Mouse (Mus musculus): ENCODE results near the gene Mbnl2.

The Mbnl2 gene

DNA sequence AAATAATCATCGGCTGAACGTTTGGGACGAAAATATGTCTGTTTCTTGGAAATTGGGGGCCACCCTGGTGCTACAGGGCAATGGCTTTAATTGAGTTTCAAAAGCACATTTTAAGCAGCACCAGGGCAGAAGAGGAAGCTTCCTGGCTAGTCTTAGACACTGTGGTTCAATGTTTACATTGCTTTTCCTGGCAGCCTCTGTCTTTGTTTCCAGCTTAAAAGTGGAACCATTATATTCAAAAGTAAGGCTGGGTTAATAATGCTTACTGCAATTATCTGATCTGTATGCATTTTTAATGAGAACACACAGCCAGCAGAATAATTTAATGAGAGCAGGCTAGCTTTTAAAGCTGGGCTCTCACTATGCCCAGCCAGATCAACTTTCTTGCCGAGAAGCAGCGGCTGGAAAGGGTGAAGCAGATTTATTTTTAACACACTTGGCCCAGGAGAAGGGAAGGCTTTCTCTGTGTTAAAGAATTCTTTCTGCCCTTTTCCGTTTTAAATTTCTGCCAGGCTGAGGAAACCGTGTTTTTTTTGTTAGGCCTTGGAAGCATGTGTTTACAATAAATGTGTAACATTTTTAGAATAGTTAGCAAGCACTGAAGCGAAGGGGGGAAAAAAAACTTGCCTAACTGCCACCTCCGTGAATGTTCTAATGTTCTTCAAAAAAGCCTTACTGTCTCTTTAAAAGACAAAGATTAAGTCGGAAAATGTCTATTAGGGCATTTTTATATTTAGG, 1.0 kb downstream of the Mbnl2 start:
- DNase-seq = no peak

DNA sequence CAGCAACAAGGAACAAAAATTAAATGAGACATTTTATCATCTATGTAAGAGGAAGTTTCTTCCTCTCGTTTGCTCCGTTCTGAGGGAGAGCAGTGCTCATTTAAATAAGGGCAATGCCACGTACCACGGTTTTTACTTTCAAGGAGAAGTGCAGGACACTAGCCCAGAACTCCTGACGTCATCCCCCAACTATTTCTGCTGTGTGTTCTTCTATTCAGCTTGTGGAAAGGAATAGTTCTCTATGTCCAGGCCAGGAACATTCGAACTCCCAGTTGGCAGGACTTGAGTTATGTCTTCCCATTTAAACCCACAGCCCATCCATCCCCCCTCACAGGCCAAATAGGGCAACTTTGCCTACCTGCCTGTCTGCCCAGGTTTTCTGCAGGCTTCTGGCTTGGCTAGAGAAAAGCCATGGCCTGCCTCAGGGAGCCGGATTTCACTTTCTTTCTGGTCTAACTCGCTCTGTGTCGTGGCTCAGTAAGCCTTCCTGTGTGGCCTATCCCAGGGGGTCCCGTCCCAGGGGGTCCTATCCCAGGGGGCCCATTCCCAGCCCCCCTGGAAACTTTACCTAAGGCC, 1.7 kb downstream of the Mbnl2 start:
- peak; percentile 69 to 80 for DNase-seq

DNA sequence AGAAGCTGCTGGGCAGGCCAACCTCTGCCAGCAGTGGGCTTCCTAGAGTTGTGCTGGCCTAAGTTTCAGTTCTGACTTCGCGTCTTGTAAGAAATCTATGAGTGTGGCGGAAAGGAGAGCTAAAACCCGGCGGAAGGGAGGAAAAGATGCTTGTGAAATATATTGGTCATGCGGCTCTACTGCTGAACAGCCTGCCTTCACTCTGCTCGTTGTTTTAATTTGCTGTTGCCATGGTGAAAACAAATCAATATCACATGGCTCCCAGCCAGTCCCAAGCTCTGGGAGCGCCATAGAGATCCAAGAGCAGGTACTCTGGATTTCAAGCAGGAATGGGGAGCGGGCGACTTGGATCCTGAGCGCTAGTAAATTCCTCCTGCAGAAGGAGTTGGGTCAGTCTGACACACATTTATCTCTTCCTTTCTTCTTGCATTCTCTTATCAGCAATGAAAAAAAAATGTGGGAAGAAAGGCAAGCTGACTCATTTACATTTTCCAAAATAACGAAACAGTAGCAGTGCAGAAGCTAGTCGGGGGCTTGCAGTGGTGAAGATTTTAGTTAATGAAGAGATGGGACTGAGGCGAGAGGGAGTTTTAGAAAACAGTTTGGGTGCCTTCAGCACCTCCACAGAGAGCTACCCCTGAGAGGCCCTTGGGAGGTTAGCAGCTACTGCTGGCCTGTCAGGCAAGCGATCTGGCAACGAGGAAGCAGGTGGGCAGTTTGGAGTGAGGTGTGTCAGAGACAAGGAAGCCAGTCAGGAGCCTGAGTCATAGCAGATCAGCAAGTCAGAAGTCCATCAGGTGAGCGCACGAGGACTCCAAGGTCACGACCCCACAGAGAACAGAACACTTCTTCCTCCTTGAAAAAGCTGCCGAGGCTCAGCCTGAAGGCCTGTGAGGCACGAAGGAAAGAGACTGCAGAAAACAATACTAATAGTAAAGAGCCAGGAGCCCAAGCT, 3.1 kb downstream of the Mbnl2 start:
- peak; percentile 34 to 67 for DNase-seq

DNA sequence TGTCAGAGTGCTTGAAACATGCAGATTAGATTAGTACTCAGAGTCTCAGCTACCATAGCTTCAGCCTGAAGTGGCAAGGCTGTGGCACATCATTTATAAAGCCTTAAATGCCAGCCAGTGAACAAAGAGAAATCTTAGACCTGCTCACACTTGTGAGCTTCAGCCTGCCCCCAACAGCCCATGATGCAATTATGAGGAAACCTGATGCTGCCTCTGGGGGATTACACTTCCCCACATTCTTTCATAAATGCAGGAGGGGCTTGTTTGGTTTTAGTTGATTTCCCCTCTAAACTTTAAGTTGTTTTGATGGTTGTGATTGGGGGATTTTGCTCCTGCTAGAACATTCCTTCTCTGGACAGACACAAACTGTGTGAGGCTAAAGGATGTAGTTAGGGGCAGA, 4.7 kb downstream of the Mbnl2 start:
- no peak for DNase-seq

DNA sequence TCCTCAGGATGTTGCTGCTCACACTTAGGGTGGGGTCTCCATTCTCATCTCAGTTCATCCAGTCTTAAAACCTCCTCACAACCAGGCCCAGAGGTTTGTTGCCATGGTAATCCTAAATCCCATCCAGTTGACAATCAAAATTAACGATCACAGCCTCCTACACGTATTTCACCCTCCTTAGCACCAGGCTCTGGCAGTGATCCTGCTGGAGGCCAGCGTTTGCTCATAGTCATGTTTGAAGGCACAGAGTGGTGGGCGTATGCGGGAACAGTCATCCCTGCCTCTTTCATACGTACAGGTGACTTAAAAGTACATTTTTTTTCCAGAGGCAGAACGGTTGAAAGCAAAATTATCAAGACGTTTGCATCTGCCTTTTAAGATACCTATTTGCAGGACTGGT, 8.3 kb downstream of the Mbnl2 start:
- DNase-seq = no peak

DNA sequence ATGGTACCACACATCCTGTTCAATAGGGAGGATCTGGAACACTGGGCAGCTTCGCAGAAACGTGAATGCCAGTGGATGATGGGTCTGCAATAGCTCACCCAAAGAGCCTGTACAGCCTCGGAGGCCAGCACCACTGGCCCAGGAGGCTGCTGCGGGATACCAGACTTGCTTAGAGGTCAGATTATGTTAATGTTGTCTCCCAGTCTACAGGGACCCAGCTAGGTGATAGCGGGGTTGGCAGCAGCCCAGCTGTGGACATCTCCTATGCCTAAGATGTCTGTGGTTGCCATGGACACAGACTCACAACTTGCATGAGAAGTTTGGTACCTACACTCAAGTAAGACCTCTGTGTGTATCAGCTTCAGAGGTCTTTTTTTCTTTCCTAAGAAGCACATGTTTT, 9.0 kb downstream of the Mbnl2 start:
- DNase-seq = no peak

DNA sequence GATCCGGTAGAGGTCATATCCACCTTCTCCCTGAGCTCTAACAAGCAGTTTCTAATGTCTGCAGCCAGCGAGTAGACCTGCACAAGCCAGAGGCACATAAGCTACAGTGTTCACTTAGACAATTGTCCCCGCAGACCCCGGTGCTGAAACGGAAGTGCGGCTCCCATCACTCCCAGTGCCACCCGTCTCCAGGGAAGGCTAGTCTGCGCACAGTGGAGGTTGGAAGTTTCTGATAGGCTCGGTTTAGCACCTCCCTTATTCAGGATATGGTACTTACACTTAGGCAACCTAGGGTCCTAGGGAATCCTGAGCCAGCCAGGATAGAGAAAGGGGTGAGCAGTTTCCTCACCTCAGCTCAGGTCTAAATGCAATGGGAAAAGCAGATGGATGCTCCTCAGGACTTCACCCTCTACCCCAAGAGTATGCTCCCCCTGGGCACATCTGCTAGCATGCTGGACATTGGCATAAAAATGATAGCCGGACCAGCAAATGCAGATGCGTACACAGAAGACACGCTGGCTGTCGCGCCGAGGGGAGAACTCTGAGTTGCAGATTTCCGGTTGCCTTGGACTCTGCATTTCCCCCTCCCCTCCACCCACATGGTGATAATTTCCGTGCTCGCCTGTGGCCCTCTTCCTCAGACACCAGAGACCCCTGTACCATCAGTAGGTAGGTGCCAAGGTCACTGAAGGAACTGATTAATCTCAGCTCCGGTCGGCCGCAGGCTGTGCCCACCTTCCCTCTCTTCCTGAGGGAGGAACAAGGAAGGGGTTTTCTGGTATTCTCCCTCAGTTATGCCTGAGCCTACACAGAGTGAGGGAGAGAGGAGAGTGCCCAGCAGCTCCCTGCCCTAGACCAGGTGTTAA, 11.9 kb downstream of the Mbnl2 start:
- DNase-seq = no peak

DNA sequence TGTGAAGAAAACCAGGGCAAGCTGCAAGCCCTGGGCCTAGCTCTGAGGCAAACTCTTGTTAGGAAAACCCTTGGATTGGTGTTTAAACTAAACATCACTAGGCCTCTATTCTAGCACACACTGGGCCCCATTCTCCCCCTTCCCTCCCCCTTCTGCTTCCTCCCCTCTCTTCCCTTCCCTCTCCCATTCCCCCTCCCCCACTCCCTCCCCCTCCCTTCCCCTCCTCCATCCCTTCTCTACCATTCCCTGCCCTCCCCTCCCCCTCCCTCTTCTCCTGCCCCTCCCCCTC, 12.5 kb downstream of the Mbnl2 start:
- DNase-seq = no peak

DNA sequence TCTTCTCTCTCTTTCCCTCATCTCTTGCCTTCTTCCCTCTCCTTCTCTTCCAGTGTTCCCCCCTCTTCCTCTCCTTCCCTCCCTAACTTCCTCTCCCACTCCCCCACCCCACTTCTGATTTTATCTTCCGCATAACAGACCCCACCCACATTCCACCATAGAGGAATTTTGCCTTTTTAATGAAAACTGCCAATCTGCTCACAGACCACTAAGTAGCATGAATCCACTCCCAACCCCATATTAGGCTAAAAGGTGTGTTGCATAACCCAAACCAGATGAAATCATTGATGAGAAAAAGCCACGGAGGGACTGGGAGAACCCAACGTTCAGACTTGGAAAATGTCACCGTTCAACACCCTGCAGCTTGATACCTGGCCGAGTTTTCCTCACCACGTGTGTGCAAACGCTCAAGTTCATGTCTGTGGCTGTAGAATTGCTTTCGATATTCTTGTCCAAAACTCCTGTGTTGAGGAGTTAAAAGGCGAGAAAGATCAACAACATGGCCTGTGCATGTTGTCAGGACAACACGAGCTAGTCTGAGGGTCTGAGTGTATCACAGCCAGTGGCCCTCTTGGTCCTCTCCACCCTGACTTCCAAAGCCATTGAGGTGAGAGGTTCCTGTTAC, 13.0 kb downstream of the Mbnl2 start:
- DNase-seq = peak in 1 of 2 experiments; percentile 24

DNA sequence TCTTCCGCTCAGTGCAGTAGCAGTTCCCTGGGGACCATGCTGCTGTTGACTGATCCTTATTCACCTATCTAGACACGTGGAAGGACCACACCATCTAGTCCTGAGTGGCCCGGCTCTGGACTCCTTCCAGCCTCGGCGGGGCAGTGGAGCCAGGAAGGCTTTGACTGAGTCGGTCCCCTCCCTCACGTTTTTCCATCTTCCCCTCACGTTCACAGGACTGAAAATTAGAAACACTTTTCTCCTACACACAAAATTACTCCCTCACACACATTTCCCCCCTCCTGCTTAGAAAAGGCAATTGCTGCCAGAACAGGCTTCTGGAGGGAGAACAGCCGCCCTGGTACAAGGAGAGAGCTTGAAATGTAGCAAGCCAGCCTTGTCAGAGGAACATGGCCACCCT, 13.6 kb downstream of the Mbnl2 start:
- DNase-seq = peak; percentile 48 to 76

DNA sequence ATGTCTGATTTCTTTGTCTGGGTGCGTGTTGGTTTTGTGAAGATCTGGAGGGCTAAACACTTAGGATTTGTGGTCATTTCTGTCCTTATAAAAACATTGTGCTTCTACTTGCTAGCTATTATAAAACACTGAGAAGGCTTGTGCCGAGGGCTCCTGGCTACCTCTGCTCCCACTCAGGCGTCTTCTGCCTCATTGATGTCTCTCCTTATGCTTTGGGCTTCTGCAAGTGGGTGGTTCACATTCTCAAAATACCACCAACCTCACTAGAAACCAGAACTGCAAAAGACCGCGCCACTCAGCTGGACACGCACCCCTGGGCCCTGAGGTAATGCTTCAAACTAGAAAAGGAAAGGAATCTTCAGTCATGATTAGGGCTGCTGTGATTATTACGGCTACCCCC, 14.1 kb downstream of the Mbnl2 start:
- peak in 1 of 2 experiments; percentile 26 for DNase-seq

DNA sequence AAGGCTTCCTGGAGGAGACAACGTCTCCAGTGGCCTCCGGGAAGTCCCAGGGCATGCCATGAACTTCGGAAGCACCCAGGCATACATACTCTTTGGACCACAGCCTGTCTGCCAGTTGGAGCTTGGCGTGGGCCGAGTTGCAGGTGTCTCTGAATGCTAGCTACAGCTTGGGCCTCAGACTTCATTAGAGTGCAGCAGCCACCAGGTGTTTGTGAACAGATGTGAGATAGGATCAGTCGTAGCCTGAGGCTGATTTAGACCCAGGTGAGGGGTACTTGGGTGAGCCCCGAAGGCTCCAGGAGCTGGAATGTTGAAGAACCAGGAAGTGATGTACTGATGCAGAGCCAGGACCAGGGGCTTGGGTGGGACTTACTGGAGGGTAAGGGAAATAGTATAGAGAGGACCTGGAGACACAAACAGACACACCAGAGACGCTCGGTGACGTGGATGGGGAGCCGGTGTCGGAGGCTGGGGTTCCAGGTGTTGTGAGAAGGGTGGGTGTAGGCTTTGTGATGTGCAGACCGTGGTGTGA, 15.8 kb downstream of the Mbnl2 start:
- peak in 1 of 2 experiments; percentile 42 for DNase-seq

DNA sequence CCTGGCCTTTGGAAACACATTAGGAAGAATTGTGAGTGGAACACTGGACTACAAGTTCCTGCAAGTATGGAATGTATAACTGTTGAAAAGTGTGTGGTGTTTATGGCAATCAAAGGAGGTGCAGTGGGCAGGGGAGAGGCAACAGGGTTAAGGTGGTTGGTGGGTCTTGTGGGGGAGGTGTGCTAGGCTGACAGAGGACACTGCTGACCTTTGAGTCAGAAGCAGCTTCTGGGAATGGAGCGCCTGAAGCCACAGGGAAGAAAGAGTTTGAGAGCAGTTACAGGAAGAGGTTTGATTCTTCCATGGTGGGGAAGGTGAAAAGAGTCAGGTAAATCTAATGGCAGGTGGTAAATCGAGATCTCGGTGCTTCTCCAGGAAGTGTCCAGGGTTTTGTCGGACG, 16.7 kb downstream of the Mbnl2 start:
- DNase-seq = peak in 1 of 2 experiments; percentile 25

DNA sequence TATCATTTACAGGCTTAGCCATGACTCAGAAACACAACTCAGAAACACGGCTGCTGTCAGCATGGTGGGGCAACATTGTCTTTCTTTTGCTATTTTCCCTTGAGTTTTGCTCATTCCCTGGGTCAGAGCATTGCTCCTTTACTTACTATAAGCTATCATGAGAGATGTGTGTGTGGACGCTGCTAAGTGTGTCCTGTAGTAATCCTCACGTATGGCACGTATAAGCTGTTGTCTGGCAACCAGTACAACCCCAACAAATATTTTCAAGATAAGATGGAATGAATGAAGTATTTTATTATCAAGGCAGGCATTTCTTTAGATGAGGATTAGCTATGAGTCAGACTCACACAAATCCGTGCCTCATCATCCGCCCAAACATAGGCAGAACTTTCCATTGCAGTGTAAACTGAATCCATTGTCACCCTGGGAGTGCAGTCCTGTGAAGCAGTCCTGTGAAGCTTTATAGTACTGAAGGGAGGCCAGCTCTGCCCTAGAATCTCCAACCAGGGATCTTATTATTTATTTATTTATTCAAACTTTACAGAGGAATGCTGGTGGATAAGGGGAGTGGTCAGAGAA, 17.2 kb downstream of the Mbnl2 start:
- DNase-seq = peak in 1 of 2 experiments; percentile 4

DNA sequence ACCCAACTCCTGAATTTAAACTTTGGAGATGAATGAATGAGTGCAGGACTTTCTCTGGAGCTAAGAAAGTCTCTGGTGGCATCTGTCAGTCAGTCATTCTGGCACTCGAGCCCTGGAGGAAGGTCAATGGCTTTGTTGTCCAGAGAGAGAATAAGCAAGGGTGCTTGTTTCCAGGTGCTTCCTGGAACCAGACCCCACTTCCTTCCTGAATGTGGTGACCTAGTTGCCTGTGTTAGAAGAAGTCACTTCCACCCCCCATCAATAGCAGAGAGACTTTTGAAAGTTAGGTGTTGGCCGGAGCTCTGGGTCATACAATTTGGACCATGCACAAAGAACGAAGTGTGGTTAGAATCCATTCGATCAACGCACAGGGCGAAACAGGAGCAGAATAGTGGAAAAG, 19.0 kb downstream of the Mbnl2 start:
- DNase-seq = no peak

DNA sequence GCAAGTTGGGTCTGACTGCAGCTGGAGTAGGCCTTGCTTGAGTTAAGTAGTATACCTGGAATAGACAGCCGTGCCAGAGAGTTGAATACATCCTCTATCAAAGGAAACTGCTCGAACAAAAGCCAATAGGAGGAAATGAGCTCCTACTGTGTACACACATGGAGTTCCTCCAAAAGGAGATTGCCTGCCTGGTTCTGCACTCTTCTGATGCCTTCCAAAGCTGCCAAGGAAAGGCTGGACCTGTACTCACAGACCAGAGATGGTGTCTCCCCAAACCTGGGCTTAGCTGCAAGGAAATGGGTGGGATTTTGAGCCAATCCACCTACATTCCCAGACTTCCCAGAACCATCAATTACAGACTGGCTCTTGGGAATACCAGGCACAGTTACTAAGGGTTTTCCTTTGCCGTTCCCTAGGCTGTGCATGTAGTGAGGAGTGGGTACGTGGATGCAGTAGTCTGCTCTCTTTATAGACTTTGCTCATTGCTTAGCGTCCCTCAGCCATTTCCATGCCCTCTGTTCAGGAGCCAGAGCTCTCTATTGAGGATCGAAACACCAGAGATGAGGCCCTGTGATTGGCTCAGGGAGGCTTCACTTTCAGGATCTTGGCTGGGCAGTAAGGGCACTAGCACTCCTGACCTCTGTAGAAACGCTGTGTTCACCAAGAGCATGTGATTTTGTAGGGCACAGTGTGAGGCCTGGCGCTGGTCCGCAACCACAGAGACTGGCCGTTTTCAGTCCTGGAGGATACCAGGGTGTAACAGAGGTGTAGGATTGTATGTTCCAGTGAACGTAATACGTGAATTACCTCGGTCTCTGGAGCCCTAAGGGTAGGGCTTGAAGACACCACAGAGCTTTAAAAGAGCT, 20.1 kb downstream of the Mbnl2 start:
- peak in 1 of 2 experiments; percentile 59 for DNase-seq

DNA sequence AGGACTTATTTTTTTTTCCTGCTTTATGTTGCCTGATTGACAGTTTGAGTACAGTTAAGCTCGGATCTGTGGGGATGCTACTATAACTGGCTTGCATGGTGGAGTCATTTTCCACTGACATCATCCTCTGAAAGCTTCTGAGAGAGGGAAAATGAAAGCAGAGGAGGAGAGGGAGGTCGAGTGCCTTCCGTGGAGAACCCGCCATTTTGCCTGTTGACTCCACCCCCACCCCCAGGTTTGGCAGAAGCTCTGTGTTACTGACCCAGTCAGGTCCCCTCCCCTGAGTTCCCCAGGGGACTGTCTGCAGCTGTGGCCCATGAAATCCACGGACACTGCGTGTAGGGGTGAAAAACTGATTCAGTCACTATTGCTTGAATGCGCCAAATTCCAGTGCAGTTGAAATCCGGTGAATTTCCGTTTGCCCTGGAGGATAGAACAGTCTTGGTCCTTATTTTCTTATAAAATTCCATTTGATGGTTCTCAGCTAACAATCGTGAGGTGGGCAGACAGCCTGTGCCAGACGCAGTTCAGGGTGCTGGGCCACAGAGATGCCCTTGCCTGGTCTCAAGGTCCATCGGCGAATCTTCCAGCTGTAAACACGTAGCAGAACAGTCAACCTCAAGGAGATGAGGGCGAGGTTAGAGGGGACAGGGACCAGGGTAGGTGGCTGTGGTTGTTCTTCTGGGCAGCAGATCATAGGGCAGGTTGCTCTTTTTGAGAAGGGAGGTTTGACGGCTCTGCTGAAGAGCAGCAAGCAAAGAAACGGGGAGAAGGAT, 20.9 kb downstream of the Mbnl2 start:
- DNase-seq = peak; percentile 44 to 64

DNA sequence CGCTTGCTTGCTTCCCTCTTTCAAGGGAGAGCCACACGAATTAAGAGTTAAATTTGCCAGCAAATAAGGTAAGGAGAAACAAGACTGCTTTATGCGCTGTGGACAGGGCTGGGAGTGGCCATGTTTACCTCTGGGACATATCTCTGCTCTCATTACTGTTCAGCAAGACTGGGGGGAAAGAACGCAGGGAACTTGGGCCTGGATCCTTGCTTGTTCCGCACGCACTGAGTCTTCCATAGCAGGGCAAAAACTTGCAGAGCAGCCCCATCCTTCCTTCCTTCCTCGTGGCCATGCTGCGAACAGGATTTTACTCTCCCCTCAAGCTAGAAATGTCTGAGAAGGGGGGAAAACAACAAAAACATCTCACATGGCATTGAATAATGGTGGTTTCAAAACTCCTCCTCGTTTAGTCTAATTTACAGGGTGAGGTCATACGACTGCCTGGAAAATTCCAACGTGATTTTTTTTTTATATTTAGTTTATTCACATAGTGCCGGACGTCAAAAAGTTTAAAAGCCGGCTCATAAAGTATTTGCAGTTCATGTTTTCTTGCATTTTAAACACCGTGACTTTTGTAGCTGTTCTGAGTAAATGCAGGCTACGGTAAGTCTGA, 21.8 kb downstream of the Mbnl2 start:
- DNase-seq = peak; percentile 34 to 51

DNA sequence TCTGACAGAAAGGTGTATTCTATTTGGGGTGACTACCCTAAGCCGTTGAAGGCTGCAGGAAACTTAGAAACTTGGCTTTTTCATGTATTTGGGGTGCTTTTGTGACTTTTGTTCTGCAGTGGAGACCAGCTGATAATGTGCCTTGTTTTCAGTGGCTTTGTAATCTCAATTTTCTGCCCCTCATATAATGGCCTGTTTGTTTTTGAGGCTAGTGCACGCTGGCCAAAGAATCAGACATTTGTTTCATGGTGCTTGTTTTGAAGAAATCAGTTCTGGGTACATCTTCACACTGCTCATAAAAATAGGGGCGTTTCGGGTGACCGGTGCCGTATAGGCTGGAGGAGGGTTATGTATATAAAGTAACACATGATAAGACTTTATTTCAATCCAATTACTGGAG, 22.4 kb downstream of the Mbnl2 start:
- no peak for DNase-seq
